8 mouse cellular contexts compared by ENCODE assay signal in genomic region chr3:87411150-87411549, GRCm38 (mm10). TPM values are rescaled to one million over a fixed set of nuclear protein-coding genes. Genes with fewer than 3 reads are reported as not detected.
DNase-seq lines count a peak whose midpoint lies in the region; ATAC-seq and TF ChIP-seq lines count a peak whose summit lies in the region.

No protein-coding gene starts in this region.

- WGBS in forebrain, embryonic 15.5 days, result 14% methylated on average over 12 of the region's 12 CpGs
- 14% methylated on average over 12 of the region's 12 CpGs for WGBS in liver, embryonic 14.5 days (ENCODE audit: insufficient replicate concordance)
- WGBS in neural tube, embryonic 15.5 days, result 5% methylated on average over 12 of the region's 12 CpGs

- no peak overlapping the region for H3K9ac ChIP-seq in forebrain, embryonic 15.5 days (replicated peaks)
- H3K9ac ChIP-seq in liver, embryonic 14.5 days (replicated peaks), result no peak overlapping the region
- H3K9ac ChIP-seq in neural tube, embryonic 15.5 days (replicated peaks), result no peak overlapping the region

- peak; percentile 3 for DNase-seq in right cerebral cortex, adult 18-20 months
- no peak for DNase-seq in right cerebral cortex, postnatal 36 days (ENCODE audit: low spot score in 2 of 2)
- peak; percentile 22 for DNase-seq in cerebellum, adult 11-12 months
- DNase-seq in kidney, adult 11 months, result peak; percentile 12
- DNase-seq in liver, embryonic 14.5 days (ENCODE audit: low read depth in 3 of 3, low spot score in 3 of 3), result peak in 1 of 3 experiments; percentile 10
- DNase-seq in thymus, postnatal 14 days, result peak; percentile 69

- 0 out of 2 replicates have a peak, but pooled peaks cover 3% of the 10 kb centered on the region for H3K4me1 ChIP-seq in forebrain, embryonic 15.5 days
- H3K4me1 ChIP-seq in liver, embryonic 14.5 days (replicated peaks; ENCODE audit: control insufficient read depth in 2 of 2, insufficient read depth in 2 of 2, low read length in 1 of 2), result no peaks in the 10 kb centered on the region
- peaks cover 4% of the 10 kb centered on the region for H3K4me1 ChIP-seq in neural tube, embryonic 15.5 days

- no peaks in the 10 kb centered on the region for H3K36me3 ChIP-seq in forebrain, embryonic 15.5 days
- H3K36me3 ChIP-seq in liver, embryonic 14.5 days (replicated peaks; ENCODE audit: control insufficient read depth, insufficient read depth, low read depth), result no peaks in the 10 kb centered on the region
- H3K36me3 ChIP-seq in neural tube, embryonic 15.5 days, result no peaks in the 10 kb centered on the region

- H3K27me3 ChIP-seq in forebrain, embryonic 15.5 days, result no peaks in the 10 kb centered on the region
- H3K27me3 ChIP-seq in liver, embryonic 14.5 days (ENCODE audit: control insufficient read depth, insufficient read depth, low read length), result no peaks in the 10 kb centered on the region
- no peaks in the 10 kb centered on the region for H3K27me3 ChIP-seq in neural tube, embryonic 15.5 days (replicated peaks)

- TF ChIP-seq EP300 in liver, embryonic 14.5 days (IDR thresholded peaks at IDR 0.05; ENCODE audit: low read depth), result no peak

- peak; percentile 94 for TF ChIP-seq CTCF in liver, embryonic 14.5 days (IDR thresholded peaks at IDR 0.05; ENCODE audit: low read depth)

- ATAC-seq in forebrain, embryonic 15.5 days (replicated peaks), result peak; percentile 71
- ATAC-seq in liver, embryonic 14.5 days (ENCODE audit: insufficient read depth), result no peak
- no peak for ATAC-seq in neural tube, embryonic 15.5 days (ENCODE audit: low FRiP score)

- no peak overlapping the region for H3K4me3 ChIP-seq in forebrain, embryonic 15.5 days
- H3K4me3 ChIP-seq in liver, embryonic 14.5 days (ENCODE audit: insufficient read depth in 1 of 2, low read depth in 2 of 2, low read length in 2 of 2), result no peak overlapping the region
- H3K4me3 ChIP-seq in neural tube, embryonic 15.5 days (replicated peaks), result no peak overlapping the region

- H3K9me3 ChIP-seq in forebrain, embryonic 15.5 days, result no peaks in the 10 kb centered on the region
- H3K9me3 ChIP-seq in liver, embryonic 14.5 days (ENCODE audit: control insufficient read depth, low read length), result no peaks in the 10 kb centered on the region
- H3K9me3 ChIP-seq in neural tube, embryonic 15.5 days (replicated peaks), result no peaks in the 10 kb centered on the region

- no peak overlapping the region for H3K4me2 ChIP-seq in forebrain, embryonic 15.5 days (replicated peaks)
- H3K4me2 ChIP-seq in liver, embryonic 14.5 days (ENCODE audit: low read depth), result no peak overlapping the region
- peak overlapping the region; percentile 34 for H3K4me2 ChIP-seq in neural tube, embryonic 15.5 days

- H3K27ac ChIP-seq in forebrain, embryonic 15.5 days (replicated peaks), result no peak overlapping the region
- H3K27ac ChIP-seq in liver, embryonic 14.5 days, result no peak overlapping the region
- H3K27ac ChIP-seq in neural tube, embryonic 15.5 days (replicated peaks), result no peak overlapping the region

RNA-seq across cellular contexts. Expression of gene Fcrl5, which starts 24.4 kb away (rescaled TPM):
- not detected in 2 replicates for polyA plus RNA-seq in forebrain, embryonic 15.5 days (2015; fragmentation: Nextera tagmentation; extraction: Ambion mirVana)
- not detected in 2 replicates for polyA plus RNA-seq in liver, embryonic 14.5 days (2012; rRNA removed)
- polyA plus RNA-seq in liver, embryonic 14.5 days (2014; fragmentation: Nextera tagmentation; extraction: Ambion mirVana), result not detected in 2 replicates
- polyA plus RNA-seq in neural tube, embryonic 15.5 days (2015; fragmentation: Nextera tagmentation; extraction: Ambion mirVana), result not detected in 2 replicates

RNA-seq across cellular contexts. Expression of gene Fcrl1, which starts 35.0 kb away (rescaled TPM):
- polyA plus RNA-seq in forebrain, embryonic 15.5 days (2015; fragmentation: Nextera tagmentation; extraction: Ambion mirVana), result not detected in 2 replicates
- polyA plus RNA-seq in liver, embryonic 14.5 days (2012; rRNA removed), result 0.43 and 0.56 TPM in 2 replicates
- 0.88 and 0.99 TPM in 2 replicates for polyA plus RNA-seq in liver, embryonic 14.5 days (2014; fragmentation: Nextera tagmentation; extraction: Ambion mirVana)
- 0.12 and 0.29 TPM in 2 replicates for polyA plus RNA-seq in neural tube, embryonic 15.5 days (2015; fragmentation: Nextera tagmentation; extraction: Ambion mirVana)

RNA-seq across cellular contexts. Expression of gene Cd5l, which starts 53.5 kb away (rescaled TPM):
- polyA plus RNA-seq in forebrain, embryonic 15.5 days (2015; fragmentation: Nextera tagmentation; extraction: Ambion mirVana), result 0.10 TPM in 1 of 2 replicates, not detected in the other
- 40.8 and 52.4 TPM in 2 replicates for polyA plus RNA-seq in liver, embryonic 14.5 days (2012; rRNA removed)
- 42.0 and 45.7 TPM in 2 replicates for polyA plus RNA-seq in liver, embryonic 14.5 days (2014; fragmentation: Nextera tagmentation; extraction: Ambion mirVana)
- 0.12 and 0.28 TPM in 2 replicates for polyA plus RNA-seq in neural tube, embryonic 15.5 days (2015; fragmentation: Nextera tagmentation; extraction: Ambion mirVana)

Comparison
In these comparisons a context has a peak if more than half of its experiments do, and no peak if none do; other contexts are left out.
1. DNase-seq: peak in right cerebral cortex, adult 18-20 months (single experiment), cerebellum, adult 11-12 months (single experiment), kidney, adult 11 months (single experiment) and thymus, postnatal 14 days (single experiment); none in right cerebral cortex, postnatal 36 days (0 of 2).
2. RNA of gene Cd5l, which starts 53.5 kb away (polyA plus RNA-seq): 40.8 to 52.4 TPM in liver, embryonic 14.5 days; 0.12 to 0.28 TPM in neural tube, embryonic 15.5 days and 0.10 TPM in forebrain, embryonic 15.5 days; every median in the first group is over 10 times any median in the second.